Mouse (Mus musculus) bone marrow macrophage, adult 2 months (primary cell): Measurements from ENCODE around the gene E130114P18Rik.

ENCODE experiments used
- CTCF ChIP-seq: IDR thresholded peaks from 2 replicates; pipeline ENCODE4 v1.5.1; 2012; ENCODE audit warnings: low read depth, mild to moderate bottlenecking, low read length, moderate library complexity
- POLR2A ChIP-seq: IDR thresholded peaks from 2 replicates; pipeline ENCODE4 v1.6.1; 2012; ENCODE audit warnings: mild to moderate bottlenecking, low read depth, low read length, borderline replicate concordance

DNA sequence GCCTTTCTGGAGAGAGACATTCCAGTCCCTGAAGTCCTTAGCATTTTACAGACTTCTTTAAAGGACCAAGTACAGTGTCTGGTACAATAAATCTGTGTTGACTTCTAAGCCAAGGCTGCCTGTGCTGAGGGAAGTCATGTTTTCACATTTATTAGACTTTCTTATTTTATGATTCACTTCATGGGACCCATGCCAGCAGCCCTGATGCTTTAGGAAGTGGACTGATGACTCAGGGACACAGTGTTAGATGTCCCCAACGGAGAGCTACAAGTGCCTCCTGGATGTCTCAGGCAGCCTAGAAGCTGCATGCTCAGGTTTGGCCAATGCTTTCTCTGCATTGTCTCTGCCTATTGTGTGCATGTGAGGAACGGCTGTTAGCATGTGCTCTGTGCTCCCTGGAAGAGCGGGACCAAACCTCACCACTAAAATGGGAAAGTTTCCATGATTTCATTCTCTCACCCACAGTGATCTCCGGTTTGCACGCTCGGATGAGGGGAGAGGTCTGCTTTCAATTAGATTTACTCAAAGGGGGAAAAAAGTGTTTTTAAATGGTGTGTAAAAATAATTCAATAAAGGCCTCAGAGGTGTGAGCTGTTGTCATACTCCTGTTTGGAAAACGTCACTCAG lies 82.4 kb downstream of the E130114P18Rik start:
- TF ChIP-seq CTCF, result no peak
- no peak for TF ChIP-seq POLR2A
